ENCODE assay signal across 13 mouse cellular contexts in genomic region chr2:178221003-178221402, GRCm38 (mm10).
DNase-seq lines count a peak whose midpoint lies in the region; ATAC-seq and TF ChIP-seq lines count a peak whose summit lies in the region.
"Had no signal": no experiment of that assay in that cellular context is flagged by ENCODE, and none has a peak within 500 bp of the region (broad histone marks: within the 10 kb centered on the region; RNA-seq: fewer than 3 reads in every experiment).

No protein-coding gene starts in this region.

- WGBS in liver, embryonic 15.5 days (ENCODE audit: insufficient replicate concordance) = 74% methylated on average over 3 of the region's 3 CpGs
- 96% methylated on average over 3 of the region's 3 CpGs for WGBS in forebrain, embryonic 13.5 days
- WGBS in hindbrain, postnatal 0 days = 96% methylated on average over 3 of the region's 3 CpGs
- 93% methylated on average over 3 of the region's 3 CpGs for WGBS in neural tube, embryonic 14.5 days

- no peak overlapping the region for H3K27ac ChIP-seq in liver, embryonic 15.5 days (replicated peaks)
- no peak overlapping the region for H3K27ac ChIP-seq in forebrain, embryonic 13.5 days
- no peak overlapping the region for H3K27ac ChIP-seq in hindbrain, postnatal 0 days
- no peak overlapping the region for H3K27ac ChIP-seq in neural tube, embryonic 14.5 days (ENCODE audit: low read depth, low read length)
- H3K27ac ChIP-seq: heart, adult 2 months had no signal

- ATAC-seq in liver, embryonic 15.5 days (ENCODE audit: insufficient read depth) = peak; percentile 49
- ATAC-seq in forebrain, embryonic 13.5 days = peak; percentile 61
- ATAC-seq in hindbrain, postnatal 0 days = peak; percentile 75
- ATAC-seq in neural tube, embryonic 14.5 days (ENCODE audit: low read depth) = peak; percentile 66; the same call in 1 of the 2 replicates

- intact Hi-C loops in left cerebral cortex, postnatal 4 days (cut with DNase I) = no loop called here

- DNase-seq in liver = no peak
- no peak for DNase-seq in hindbrain, postnatal 0 days (ENCODE audit: low spot score)
- DNase-seq in frontal cortex, adult 2 months (ENCODE audit: extremely low spot score in 1 of 2, low spot score in 1 of 2) = no peak
- no peak for DNase-seq in left cerebral cortex, postnatal 4 days
- no peak for DNase-seq in frontal cortex, postnatal 10 days (ENCODE audit: low spot score in 2 of 2)
- DNase-seq: cerebellum, postnatal 36 days; heart, adult 2 months; kidney, adult 2 months; spleen, adult 18-20 months; thymus, postnatal 14 days had no signal

- TF ChIP-seq CTCF in hindbrain, postnatal 0 days (IDR thresholded peaks at IDR 0.05; ENCODE audit: low read depth) = no peak

- no peak overlapping the region for H3K9ac ChIP-seq in liver, embryonic 15.5 days
- no peak overlapping the region for H3K9ac ChIP-seq in forebrain, embryonic 13.5 days
- H3K9ac ChIP-seq in hindbrain, postnatal 0 days (replicated peaks; ENCODE audit: low read length) = no peak overlapping the region
- no peak overlapping the region for H3K9ac ChIP-seq in neural tube, embryonic 14.5 days (replicated peaks; ENCODE audit: low read depth, low read length)

- no peaks in the 10 kb centered on the region for H3K27me3 ChIP-seq in liver, embryonic 15.5 days
- H3K27me3 ChIP-seq in forebrain, embryonic 13.5 days = no peaks in the 10 kb centered on the region
- H3K27me3 ChIP-seq in hindbrain, postnatal 0 days (ENCODE audit: insufficient read depth, low read length) = no peaks in the 10 kb centered on the region
- no peaks in the 10 kb centered on the region for H3K27me3 ChIP-seq in neural tube, embryonic 14.5 days (ENCODE audit: control insufficient read depth, insufficient read depth, low read length)

- no peak overlapping the region for H3K4me3 ChIP-seq in liver, embryonic 15.5 days (replicated peaks)
- no peak overlapping the region for H3K4me3 ChIP-seq in forebrain, embryonic 13.5 days
- H3K4me3 ChIP-seq in hindbrain, postnatal 0 days (ENCODE audit: low read length) = no peak overlapping the region
- H3K4me3 ChIP-seq in neural tube, embryonic 14.5 days (ENCODE audit: low read depth, low read length) = no peak overlapping the region
- H3K4me3 ChIP-seq: heart, adult 2 months had no signal

- no peaks in the 10 kb centered on the region for H3K9me3 ChIP-seq in liver, embryonic 15.5 days (replicated peaks)
- H3K9me3 ChIP-seq in forebrain, embryonic 13.5 days (replicated peaks) = no peaks in the 10 kb centered on the region
- no peaks in the 10 kb centered on the region for H3K9me3 ChIP-seq in hindbrain, postnatal 0 days (ENCODE audit: low read length)
- H3K9me3 ChIP-seq in neural tube, embryonic 14.5 days (ENCODE audit: control insufficient read depth, low read length) = no peaks in the 10 kb centered on the region

- peaks cover 3% of the 10 kb centered on the region; the same call in 1 of the 2 replicates for H3K4me1 ChIP-seq in liver, embryonic 15.5 days (replicated peaks)
- peaks cover 8% of the 10 kb centered on the region for H3K4me1 ChIP-seq in forebrain, embryonic 13.5 days
- H3K4me1 ChIP-seq in hindbrain, postnatal 0 days (ENCODE audit: insufficient read depth, low read length) = no peaks in the 10 kb centered on the region
- H3K4me1 ChIP-seq in neural tube, embryonic 14.5 days (ENCODE audit: control insufficient read depth, insufficient read depth, low read length) = no peaks in the 10 kb centered on the region

- no peaks in the 10 kb centered on the region for H3K36me3 ChIP-seq in liver, embryonic 15.5 days (replicated peaks)
- H3K36me3 ChIP-seq in forebrain, embryonic 13.5 days (ENCODE audit: poor library complexity, severe bottlenecking) = no peaks in the 10 kb centered on the region
- no peaks in the 10 kb centered on the region for H3K36me3 ChIP-seq in hindbrain, postnatal 0 days (ENCODE audit: insufficient read depth, low read length)
- no peaks in the 10 kb centered on the region for H3K36me3 ChIP-seq in neural tube, embryonic 14.5 days (ENCODE audit: control insufficient read depth, insufficient read depth, low read length)

- no peak overlapping the region for H3K4me2 ChIP-seq in liver, embryonic 15.5 days
- H3K4me2 ChIP-seq in forebrain, embryonic 13.5 days = no peak overlapping the region
- H3K4me2 ChIP-seq in hindbrain, postnatal 0 days (ENCODE audit: low read depth, low read length) = no peak overlapping the region
- H3K4me2 ChIP-seq in neural tube, embryonic 14.5 days (ENCODE audit: low read depth, low read length) = no peak overlapping the region
